Mouse (Mus musculus) heart, adult 18-20 months (tissue): ENCODE data around the gene Sstr5. TPM values are rescaled to one million over a fixed set of nuclear protein-coding genes. Genes with fewer than 3 reads are reported as not detected.
A peak's percentile ranks its signal among the peaks of the same experiment; 100 is the strongest.

Experiments
- DNase-seq, 2 experiments: peaks; one replicate each; pipeline ENCODE4 v3.0.0; 2021 to 2022; ENCODE audit warnings: mixed read lengths in 1 of 2
- long read RNA-seq, 2 experiments: library from polyadenylated mRNA; stranded (forward); transcript quantifications; one replicate each; pipeline ENCODE4 v2.0.0; 2021
- total RNA-seq, 2 experiments: library from RNA; stranded (reverse); gene quantifications; 2 replicates each; pipeline ENCODE4 v1.2.3; 2021

The Sstr5 gene
- total RNA-seq: not detected
- long read RNA-seq, experiment 1: 0 reads
- long read RNA-seq, experiment 2: 0 reads

DNA sequence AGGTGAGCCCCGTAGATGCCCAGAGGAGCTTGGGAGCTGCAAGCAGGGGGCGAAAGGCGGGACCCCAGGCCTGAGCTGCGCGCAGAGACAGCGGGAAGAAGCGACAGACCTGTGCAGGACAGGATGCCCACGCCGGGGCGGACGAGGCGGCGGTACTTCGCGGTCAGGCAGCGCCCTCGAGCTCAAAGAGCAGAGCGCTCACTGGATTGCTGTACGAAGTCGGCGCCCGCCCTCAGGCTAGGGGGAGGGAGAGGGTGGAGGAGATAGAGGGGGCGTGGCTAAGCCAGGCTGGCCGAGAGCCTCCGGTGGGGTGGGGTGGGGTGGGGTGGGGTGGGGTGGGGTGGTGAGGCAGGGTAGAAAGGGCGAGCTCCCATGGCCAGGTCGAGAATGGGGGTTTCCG is at the start of gene Sstr5:
Sstr5 (minus strand) TSS at position 276 of the 400 bp plus-strand sequence.
- DNase-seq: no peak

DNA sequence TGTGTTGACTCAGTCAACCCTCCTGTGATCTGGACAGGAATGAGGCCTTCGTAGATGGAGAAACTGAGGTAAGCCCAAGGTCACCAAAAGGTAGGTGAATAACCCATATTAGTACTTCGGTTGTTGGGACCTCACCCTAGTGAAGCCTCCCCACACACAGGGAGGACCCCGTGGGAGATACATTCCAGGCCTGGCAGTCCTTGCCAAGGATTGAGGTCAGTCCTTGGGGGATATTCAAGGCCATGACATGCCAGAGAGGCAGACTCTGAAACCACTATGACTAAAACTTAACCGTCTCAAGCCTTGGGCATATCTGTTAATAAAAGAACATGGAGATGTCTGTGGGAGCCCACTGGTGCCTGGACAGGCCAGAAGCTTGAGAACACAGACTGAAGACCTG is 44.7 kb upstream of the Sstr5 start:
- no peak for DNase-seq

DNA sequence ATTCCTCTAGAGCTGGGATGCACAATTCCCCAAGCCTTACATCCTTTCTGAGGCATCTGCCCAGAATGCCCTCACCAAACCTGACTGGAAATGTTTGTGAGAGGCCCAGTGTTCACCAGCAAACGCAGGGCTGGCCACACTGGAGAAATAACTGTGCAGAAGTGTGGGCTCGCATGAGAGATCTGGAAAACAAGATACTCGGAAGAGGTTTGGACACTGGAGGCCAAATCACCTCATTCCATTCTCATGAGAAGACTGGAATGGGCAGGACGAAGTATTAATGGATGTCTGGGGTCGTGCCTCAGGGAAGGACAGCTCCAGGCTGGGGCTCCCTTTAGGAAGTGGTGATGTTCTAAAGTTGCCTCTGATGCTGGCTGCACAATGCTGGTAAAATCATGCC is 43.6 kb upstream of the Sstr5 start:
- no peak for DNase-seq

DNA sequence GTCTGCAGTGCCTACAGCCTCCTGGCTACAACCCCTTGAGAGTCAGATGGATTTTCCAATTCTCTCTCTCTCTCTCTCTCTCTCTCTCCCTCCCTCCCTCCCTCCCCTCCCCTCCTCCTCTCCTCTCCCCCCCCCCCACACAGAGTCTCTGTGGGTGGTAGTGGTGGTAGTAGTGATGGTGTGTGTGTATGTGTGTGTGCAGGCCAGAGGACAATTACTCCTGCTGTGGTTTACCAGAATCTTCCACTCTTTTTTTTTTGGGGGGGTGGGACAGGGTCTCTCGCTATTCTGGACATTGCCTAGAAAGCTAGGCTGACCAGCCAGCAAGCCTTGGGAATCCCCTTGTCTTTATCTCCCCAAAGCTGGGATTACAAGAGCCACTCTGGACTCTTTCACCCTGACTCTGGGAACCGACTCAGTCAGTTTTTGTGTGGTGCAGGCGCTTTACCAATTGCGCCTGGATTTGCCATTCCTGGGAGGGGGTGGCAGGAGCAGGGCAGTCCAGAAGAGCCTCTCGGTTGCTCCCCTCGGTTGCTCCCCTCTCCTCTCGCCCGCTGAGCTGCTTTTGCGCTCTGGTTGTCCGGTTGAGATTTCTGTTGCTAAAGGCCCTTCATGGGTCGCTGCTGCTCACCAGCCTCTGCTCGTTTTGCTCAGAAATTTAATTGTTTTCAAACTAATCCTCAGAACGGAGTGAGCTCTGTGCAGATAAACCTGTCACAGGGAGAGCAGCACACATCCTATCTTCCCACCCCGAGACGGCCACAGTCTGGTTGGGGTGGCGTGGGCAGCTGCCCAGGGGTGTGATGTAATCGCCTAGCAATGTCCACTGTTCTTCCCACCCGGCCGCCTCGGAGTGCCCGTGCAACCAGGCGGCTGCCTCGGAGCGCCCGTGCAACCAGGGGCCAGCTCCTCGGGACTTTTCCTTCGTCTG is 42.1 kb upstream of the Sstr5 start:
- peak; percentile 52 to 60 for DNase-seq

DNA sequence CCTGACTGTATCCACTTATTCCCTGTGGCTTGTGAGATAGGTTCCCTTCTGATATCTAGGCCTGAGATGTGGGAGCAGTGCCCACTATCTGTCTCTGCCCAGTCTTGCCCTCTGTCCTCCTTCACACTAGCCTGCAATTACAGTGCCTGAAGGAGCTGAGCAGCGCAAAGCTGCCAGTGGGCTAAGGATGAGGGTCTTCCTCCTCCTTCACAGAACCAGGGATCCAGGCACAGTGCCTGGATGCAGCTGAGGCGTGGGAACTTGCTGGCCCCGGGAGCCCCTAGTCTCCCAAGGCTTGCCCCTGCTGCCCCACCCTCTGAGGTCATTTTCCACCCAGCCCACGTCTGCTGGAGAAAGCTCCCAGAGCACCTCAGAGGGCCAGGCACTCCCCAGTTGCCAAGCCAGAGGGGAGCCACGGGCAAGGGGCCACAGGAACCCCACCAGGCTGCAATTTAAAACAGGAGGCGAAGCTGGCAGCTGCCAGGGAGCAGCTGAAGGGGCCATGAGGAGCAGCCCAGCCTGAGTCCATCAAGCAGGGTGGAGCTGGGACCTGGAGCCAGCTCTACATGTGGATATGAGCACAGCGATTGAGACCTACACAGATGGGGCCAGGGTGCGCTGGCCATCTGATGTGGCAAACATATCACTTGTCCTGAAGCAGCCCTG is 33.4 kb upstream of the Sstr5 start:
- peak in 1 of 2 experiments; percentile 38 for DNase-seq

DNA sequence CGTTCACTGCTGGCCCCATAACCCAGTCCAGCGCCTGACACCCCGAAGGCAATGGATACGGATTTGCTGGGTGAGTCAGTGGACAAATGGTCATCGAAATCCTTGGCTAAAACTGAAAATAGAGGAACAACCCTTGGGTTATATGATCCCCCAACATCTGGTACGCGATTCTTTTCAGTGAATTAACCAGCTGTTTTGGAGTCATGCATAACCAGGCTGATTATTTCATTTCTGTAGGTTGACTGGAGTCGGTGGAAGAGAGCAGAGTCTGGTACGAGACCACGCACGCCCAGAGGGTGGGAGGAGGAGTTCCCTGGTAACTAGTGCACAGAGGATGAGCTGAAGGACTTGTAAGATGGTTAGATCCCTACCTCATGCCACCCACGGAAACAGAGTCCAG is 25.0 kb upstream of the Sstr5 start:
- DNase-seq: no peak

DNA sequence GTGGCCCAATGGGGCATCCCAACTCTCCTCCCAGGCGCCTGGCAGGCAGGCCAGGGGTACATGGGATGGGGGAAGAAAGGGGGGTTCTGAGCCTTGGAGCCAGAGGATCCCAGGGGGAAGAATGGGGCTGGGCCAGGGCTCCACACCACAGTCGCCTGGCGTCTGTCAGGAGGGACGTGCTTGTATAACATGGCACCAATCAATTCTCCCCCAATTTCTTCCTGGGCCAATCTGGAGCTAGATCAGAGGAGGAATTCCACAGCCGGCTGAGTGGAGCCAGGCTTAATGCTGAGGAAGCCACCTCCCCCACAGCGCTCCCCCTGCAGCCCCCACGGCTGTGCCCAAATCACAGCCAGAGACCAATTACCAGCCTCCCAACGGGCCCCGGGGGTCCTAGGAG is 23.4 kb upstream of the Sstr5 start:
- DNase-seq: no peak

DNA sequence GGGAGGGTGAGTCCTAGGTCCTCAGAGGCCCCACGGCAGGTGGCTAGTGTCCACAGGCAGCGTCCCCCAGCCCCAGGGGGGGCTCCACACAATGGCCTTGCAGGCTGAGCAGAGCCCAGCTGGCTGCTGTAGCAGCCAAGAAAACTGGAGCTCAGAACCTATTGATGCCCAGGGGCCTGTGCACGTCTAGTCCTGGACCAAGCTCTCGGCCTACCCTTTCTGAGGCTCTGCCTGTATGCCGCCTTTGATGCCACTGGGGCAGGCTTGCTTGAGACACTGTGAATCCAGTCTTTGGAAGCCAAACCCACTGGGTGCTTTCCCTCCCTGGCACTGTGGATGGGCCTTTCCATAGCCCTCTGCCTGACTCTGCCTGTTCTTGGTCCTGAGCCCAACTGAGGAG is 22.4 kb upstream of the Sstr5 start:
- DNase-seq: no peak

DNA sequence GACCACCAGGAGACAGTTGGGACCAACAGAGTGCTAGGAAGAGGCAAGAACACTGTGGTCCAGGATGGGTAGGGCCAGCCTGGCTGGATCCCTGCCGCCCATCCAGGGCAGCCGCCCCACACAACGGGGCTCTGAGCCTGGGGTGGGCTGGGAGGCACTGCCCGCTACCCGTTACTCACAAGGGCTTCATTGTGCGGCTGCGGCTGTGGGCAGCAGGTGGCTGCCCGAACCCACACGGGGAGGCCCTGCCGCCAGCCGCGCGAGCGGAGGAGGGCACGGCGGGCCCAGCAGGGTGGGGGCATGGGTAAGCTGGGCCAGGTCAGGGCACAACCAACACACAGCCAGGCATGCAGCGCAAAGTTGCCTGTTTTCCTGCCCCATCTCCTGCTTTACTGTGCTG is 21.1 kb upstream of the Sstr5 start:
- no peak for DNase-seq

DNA sequence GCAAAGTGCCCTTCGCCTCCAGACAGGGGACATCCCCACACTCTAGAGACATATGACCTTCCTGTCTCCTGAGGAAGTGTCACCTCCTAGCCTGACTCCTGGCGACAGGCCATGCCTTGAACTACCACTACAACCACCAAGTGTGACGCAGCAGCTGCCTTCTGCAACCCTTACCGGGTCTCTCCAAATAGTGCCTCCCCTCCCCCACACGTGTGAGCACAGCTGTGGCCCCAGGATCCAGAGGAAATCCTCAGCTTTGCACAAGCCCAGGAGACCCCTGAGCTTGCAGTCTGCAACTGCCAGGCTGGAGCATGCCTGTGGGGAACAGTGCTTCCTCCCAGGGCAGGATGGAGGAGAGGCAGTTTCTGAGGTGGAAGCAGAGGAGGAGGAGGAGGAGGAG is 19.2 kb upstream of the Sstr5 start:
- no peak for DNase-seq

DNA sequence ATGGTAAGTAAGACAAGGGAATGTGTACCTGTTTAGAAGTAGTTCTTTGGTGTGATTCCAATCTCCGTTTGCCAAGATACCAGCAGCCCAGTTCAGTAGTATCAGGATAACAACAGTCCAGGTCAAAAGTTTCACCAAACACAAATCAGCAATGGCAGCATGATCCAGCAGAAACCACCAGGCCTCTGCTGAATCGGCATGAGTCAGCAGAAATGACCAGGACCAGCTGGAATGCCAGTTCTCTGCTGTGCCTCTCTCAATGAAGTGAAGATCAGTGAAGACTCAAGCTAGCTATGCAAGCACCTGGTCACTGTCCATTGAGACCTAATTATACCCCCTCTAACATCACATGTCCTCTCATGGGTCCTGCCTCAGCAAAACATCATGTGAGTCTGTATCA is 17.0 kb upstream of the Sstr5 start:
- no peak for DNase-seq

DNA sequence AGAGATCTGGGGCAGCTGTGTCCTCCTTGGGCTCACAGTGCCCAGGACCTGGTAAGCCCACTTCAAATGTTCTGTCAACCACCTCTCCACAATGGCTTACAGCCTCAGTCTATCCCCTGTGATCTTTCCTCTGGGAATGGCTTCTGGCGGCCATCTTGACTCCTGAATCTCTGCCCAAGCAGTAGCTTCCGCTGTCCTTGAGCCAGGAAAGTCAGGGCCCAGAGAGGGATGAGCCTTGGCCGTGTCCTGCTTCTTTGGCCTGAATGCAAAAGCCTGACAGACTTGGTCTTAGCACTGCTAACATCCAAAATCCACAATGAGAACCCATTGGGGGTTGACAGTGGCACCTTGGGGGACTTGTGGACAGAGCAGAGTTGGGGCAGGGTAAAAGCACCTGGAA is 14.8 kb upstream of the Sstr5 start:
- no peak for DNase-seq

DNA sequence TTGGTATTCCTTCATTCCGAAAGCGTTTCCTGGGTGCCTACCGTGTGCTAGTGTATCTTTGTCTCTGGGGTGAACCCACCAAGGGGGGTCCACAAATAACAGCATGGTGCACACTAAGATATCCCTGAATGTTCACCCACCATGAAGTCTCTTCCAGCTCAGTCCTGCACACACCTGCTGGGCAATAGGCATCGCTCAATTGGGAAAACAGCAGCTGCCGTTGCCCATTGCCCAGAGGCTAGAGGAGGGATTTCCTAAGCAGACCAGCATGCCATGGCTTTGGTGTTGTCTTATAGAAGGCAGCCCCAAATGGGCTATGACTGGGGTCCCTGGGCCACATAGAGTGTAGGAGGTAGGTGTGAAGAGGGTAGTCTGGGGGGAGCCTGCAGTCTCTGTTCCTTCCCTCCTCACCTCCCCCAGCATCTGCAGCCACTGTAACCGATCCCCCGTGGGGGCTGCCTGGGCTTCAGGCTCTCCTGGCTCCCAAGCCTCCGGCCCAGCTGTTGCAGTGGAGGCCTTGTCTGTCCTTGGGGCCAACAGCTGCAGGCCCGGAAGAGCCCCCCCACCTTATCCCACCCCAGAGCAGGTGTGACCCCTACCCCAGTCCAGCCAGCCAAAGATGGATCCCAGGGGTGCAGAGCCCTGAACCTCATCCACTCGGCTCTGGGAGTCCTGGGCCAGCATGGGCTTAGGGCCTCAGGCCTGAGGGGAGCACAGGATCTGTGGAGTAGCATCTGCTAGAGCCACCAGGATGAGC is 13.2 kb upstream of the Sstr5 start:
- DNase-seq: no peak

DNA sequence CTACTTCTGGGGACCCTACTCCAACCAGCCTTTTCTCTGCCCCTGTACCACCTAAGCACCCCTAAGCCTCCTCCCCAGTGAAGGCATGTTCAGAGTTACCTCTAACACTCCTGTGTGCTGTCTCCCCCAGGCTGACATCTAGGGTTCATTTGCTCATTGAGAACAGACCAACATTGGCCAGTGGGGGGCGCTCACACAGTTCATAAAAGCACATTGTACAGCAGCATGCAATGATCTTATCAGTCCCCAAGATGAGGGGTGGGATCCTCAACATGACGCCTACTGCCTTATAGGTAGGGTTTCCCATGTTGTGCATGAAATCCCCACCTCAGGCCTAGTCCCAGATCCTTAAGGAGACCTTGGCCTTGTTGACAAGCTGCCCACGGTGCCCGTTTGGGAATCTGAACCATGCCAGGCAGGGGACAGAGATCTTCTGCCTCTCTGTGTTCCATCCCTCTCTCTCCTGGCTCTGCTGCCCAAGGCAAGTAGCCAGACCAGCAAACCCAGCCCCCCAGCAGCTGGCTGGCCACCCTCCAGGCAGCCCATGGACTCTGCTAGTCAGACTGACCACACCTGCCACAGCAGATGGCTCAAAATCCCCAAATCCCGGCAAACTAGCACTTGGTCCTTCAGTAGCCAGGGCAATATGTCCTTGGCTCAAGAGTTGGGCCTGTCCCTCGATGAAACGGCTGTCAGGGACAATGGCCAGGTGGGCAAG is 11.9 kb upstream of the Sstr5 start:
- peak in 1 of 2 experiments; percentile 58 for DNase-seq

DNA sequence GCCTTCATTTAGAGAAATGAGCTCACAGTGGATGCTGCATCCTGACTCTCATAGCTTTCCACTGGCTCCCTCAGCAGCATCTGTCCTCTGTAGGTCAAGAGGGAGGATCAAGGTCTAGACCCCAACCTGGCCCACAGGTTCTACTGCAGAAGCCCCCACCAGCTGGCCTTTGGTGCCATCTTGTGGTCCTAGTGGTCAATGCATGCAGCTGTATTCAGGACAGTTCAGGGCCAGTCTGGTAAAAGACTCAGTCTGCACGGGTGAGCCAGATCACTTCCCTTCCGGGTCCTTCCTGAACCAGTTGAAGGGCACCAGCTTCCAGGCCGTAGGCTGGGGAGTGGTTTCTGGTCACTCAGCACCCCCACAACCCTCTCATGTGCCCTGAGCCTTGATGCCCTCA is 10.7 kb upstream of the Sstr5 start:
- DNase-seq: peak; percentile 41 to 78

DNA sequence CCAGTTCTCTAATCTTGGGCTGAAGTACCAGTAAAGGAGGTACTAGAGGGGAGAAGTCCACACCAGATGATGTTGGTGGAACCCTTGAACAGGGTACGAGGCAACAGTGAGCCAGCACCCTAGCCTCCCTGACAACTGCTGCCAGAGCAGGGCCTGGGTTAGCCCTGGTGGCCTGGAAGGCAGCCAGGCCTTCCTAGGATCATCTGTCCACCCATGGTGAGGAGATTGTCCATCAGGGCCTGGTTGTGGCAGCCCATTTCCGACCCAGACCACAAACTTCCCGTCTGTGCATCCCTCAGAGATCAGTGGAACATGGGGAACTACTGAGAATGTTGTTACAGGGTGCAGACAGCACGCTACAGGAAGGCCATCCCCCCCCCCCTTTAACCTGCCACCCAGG is 5.5 kb upstream of the Sstr5 start:
- no peak for DNase-seq

DNA sequence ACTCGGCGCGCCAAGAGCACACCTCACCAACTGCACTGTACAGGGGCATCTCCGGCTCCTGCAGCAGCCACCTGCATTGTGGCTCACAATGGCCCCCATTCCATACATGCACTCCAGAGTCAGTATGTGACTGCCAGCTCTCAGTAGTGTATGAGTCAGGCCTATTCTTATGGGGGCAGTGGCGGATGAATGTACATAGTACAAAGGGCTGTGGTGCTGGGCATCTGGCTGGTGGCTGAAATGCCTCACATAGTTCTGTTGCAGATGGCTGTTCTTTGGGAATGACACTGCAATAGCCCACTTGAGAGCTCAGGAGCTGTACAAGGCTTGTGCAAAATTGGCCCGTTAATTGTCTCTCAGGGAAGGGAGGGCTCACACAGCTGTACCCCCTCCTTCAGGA is 15.0 kb downstream of the Sstr5 start:
- no peak for DNase-seq

DNA sequence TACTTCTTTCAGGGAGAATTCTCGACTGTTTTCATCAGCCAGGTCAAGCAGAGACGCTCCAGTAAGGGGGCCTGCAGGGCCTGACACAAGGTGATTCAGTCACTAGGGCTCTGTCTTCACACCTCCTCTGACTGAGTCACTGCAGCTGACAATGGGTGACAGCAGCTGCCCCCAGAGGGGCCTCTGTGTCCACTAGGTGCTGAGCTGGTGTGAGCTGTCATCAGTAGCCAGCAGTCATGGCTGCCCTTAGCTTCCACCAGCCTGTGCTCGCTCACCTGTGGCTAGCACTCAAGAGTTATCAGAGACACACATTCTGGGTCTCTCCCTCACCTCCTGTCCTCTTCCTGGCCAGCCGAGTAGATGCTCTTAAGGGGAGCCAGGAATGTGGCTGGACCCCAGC is 16.3 kb downstream of the Sstr5 start:
- DNase-seq: no peak

DNA sequence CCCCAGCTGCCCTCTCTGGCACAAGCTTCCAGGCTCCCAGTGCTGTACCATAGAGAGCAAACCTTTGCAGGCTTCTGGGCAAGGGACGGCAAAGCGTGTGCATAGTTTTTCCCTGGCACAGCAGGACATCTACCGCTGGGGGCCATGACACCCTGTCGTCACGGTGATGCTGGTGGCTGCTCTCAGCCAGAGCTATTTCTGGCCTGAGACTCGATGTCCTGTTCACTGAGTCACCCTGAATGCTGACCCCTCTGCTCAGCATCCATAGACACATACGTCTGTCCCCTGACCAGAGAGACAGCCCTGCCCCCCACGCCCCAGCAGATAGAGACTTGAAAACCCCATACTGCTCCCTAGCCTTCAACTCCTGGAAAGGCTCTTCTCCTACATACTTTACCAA is 16.9 kb downstream of the Sstr5 start:
- no peak for DNase-seq

DNA sequence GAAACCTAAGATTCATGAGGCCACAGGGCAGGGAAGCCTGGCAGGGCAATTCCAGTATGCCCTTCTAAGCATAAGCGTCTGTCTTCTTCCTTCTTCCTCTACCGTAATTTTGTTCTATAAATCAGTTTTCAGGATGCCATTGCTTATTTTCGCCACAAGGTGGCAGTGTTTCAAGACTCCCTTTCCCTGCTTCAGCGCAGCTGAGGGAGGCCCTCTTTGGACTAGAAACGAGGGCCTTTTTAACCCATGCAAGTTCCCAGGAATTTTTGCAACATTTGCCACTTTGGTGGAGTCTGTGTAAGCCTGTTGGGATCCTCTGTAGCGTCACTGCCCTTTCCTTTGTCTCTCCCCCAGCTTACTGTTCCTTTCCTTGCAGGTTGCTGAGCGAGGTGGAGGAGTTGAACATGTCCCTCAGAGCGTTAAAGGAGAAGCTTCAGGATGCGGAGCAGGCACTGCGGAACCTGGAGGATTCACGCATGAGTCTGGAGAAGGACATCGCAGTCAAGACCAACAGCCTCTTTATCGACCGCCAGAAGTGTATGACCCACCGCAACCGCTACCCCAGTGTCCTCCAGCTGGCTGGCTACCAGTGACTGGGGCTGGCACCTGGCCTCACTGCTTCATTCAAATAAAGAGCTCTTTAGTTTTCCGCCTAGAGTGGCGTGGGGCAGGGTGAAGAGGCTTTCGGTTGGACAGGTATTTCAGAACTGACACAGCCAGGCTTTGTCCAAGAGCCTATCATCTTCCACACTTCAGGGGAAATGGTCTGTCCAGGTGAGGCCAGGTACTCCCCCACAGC is 20.9 kb downstream of the Sstr5 start:
- DNase-seq: peak; percentile 35 to 71

DNA sequence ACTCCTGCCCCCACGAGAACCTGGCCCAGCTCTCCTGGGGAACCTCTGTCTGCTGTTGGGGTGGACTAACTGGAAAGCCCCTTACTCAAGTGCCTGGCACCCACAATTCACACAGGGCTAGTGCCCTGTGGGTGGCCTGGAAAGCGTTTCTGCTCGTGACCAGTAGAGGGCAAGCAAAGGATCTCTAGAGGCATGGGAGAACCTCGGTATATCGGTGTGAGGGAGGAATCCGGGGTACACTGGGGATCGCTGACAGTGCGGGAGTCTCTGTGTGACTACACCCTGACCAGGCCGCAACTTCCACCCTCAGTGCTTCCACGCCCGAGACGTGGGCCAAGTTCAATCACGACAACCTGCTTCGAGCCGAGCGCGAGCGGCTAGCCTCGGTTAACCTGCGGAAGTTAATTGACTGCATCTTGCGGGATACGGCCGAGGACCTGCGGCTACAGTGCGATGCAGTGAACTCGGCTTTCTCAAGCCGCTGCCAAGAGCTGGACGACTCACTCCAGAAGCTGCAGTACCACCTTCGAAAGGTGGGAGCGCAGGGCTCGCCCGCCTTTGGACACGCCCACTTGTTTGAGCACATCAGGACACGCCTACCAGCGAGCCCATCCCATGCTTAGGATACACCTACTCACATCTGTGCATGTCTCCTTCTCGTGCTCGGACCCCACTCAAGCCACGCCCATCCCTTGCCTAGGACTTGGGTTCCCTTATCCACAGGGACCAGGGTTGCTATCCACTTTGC is 22.6 kb downstream of the Sstr5 start:
- DNase-seq: peak; percentile 27 to 64
